Mouse (Mus musculus) cerebellum, adult 2 months (tissue): Measurements from ENCODE around the gene Atg5.

Source experiments
- CTCF ChIP-seq: fragments of 200-500 bp; IDR thresholded peaks from 2 replicates; pipeline ENCODE4 v1.5.1; 2011; ENCODE audit warnings: low read depth, mild to moderate bottlenecking, control low read depth, low read length, moderate library complexity, borderline replicate concordance; ENCODE audit not compliant: insufficient read depth
- POLR2A ChIP-seq: fragments of 200-500 bp; IDR thresholded peaks from 2 replicates; pipeline ENCODE4 v1.6.1; 2011; ENCODE audit warnings: low read length, control low read depth, borderline replicate concordance; ENCODE audit not compliant: insufficient read depth

DNA sequence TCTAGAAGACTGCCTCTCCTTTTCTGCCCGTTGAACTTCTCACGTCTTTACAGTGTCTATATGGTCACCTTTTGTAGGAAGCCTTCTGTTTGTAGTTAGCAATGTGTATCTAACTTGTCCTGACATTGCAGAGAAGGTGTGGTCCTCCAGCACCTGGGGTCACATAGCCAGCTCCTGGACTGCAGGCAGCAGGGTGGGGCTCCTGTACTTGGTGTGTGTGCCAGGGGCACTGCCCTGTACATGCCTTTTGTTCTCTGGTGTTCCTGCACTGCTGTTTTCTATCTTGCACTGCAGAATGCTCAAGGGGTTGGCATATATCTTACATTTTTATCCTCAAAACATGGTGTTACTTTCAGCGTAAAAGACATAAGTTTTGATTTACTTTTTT, 36.2 kb downstream of the Atg5 start:
- TF ChIP-seq CTCF (no peak), POLR2A (no peak)
